21 mouse cellular contexts compared by ENCODE assay signal in the genomic region with DNA sequence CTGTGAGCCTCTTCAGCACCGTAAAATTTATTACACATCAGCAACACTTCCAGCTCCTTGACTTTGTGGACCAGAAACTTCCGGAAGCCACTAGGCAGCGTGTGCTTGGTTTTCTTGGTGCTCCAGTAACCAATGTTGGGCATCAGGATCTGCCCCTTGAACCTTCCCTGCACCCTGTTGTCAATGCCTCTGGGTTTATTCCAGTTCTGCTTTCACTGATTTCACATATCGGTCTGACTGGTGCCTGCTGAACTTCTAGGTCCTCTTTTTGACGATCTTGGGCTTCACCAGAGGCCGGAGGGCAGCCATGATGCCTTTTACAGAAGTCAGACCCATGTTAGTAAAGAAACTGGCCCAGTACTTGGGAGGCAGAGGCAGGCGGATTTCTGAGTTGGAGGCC. TPM values are rescaled to one million over a fixed set of nuclear protein-coding genes. Genes with fewer than 3 reads are reported as not detected.
"Had no signal": no experiment of that assay in that cellular context is flagged by ENCODE, and none has a peak within 500 bp of the region (broad histone marks: within the 10 kb centered on the region; RNA-seq: fewer than 3 reads in every experiment).

No protein-coding gene starts in this region.

- H3K4me3 ChIP-seq: liver, embryonic 15.5 days; lung, embryonic 15.5 days; megakaryocyte, embryonic 14.5 days; midbrain, embryonic 13.5 days; midbrain, embryonic 15.5 days; myocyte; neural tube, embryonic 13.5 days; neural tube, embryonic 15.5 days; stomach, embryonic 15.5 days had no signal

- H3K36me3 ChIP-seq: liver, embryonic 15.5 days; lung, embryonic 15.5 days; midbrain, embryonic 13.5 days; midbrain, embryonic 15.5 days; neural tube, embryonic 13.5 days; neural tube, embryonic 15.5 days; stomach, embryonic 15.5 days had no signal

- DNase-seq: liver, postnatal 0 days; lung, adult 2 months; lung, postnatal 14 days; lung, postnatal 36 days; right cerebral cortex, postnatal 14 days; thymus, adult 2 months; thymus, postnatal 25 days; thymus, postnatal 4 days had no signal

- H3K27me3 ChIP-seq: liver, embryonic 15.5 days; lung, embryonic 15.5 days; midbrain, embryonic 13.5 days; midbrain, embryonic 15.5 days; neural tube, embryonic 13.5 days; neural tube, embryonic 15.5 days; stomach, embryonic 15.5 days had no signal

- H3K9me3 ChIP-seq: liver, embryonic 15.5 days; lung, embryonic 15.5 days; megakaryocyte, embryonic 14.5 days; midbrain, embryonic 13.5 days; midbrain, embryonic 15.5 days; neural tube, embryonic 13.5 days; stomach, embryonic 15.5 days had no signal

- ATAC-seq: liver, postnatal 0 days; lung, postnatal 0 days; midbrain, embryonic 13.5 days; midbrain, embryonic 15.5 days had no signal

- H3K9ac ChIP-seq: liver, embryonic 15.5 days; liver, postnatal 0 days; lung, embryonic 15.5 days; midbrain, embryonic 13.5 days; midbrain, embryonic 15.5 days; neural tube, embryonic 13.5 days; neural tube, embryonic 15.5 days; stomach, embryonic 15.5 days had no signal

- H3K4me2 ChIP-seq: liver, embryonic 15.5 days; lung, embryonic 15.5 days; midbrain, embryonic 11.5 days; midbrain, embryonic 13.5 days; midbrain, embryonic 15.5 days; neural tube, embryonic 13.5 days; neural tube, embryonic 15.5 days; stomach, embryonic 15.5 days had no signal

- H3K4me1 ChIP-seq: midbrain, embryonic 13.5 days; midbrain, embryonic 15.5 days; neural tube, embryonic 13.5 days; neural tube, embryonic 15.5 days; stomach, embryonic 15.5 days had no signal

- H3K27ac ChIP-seq: liver, embryonic 15.5 days; lung, embryonic 15.5 days; macrophage; midbrain, embryonic 13.5 days; midbrain, embryonic 15.5 days; neural tube, embryonic 13.5 days; neural tube, embryonic 15.5 days; stomach, embryonic 15.5 days; stomach, postnatal 0 days had no signal

RNA-seq across cellular contexts. Expression of a gene that starts 48.6 kb away (rescaled TPM):
- polyA plus RNA-seq: myocyte had no signal
